Mouse (Mus musculus) MEL (cell line): ENCODE measurements around the gene Tmem54. TPM values are rescaled to one million over a fixed set of nuclear protein-coding genes. Genes with fewer than 3 reads are reported as not detected.

Experiments
- DNase-seq: peaks from one replicate; pipeline ENCODE4 v3.0.0; 2011; ENCODE audit warnings: low read depth, low spot score
- H3K27ac ChIP-seq: 2 replicates; pipeline ENCODE4 v1.5.1; 2012; ENCODE audit warnings: low read depth, mild to moderate bottlenecking, control low read depth, low read length, moderate library complexity; ENCODE audit not compliant: control insufficient read depth
- H3K27me3 ChIP-seq, 2 experiments: fragments of 150-350 bp in 1 of 2; sonication (generic) in 1 of 2; 2 replicates each; pipeline ENCODE4 v1.6.1; 2012; ENCODE audit warnings: low read length in 2 of 2, mild to moderate bottlenecking in 2 of 2, improper control_type of control experiment in 1 of 2, moderate library complexity in 1 of 2; ENCODE audit not compliant: insufficient read depth in 2 of 2, control insufficient read depth in 1 of 2
- H3K36me3 ChIP-seq, 2 experiments: 2 replicates each; pipeline ENCODE4 v1.6.1; 2012 to 2014; ENCODE audit warnings: low read length in 2 of 2, improper control_type of control experiment in 1 of 2, inconsistent platforms in 1 of 2, mild to moderate bottlenecking in 1 of 2; ENCODE audit not compliant: insufficient read depth in 2 of 2, control insufficient read depth in 1 of 2
- H3K4me1 ChIP-seq, 2 experiments: fragments of 150-350 bp in 1 of 2; sonication (generic) in 1 of 2; 2 replicates each; pipeline ENCODE4 v1.6.1; 2012; ENCODE audit warnings: low read length in 2 of 2, improper control_type of control experiment in 1 of 2, mild to moderate bottlenecking in 1 of 2; ENCODE audit not compliant: insufficient read depth in 2 of 2, control insufficient read depth in 1 of 2
- H3K4me3 ChIP-seq, 2 experiments: fragments of 150-350 bp in 1 of 2; sonication (generic) in 1 of 2; 2 replicates each; pipeline ENCODE4 v1.5.1; 2012; ENCODE audit warnings: low read depth in 2 of 2, low read length in 2 of 2, mild to moderate bottlenecking in 2 of 2, moderate library complexity in 2 of 2, control low read depth in 1 of 2, improper control_type of control experiment in 1 of 2; ENCODE audit not compliant: control insufficient read depth in 1 of 2, insufficient read depth in 1 of 2
- H3K79me2 ChIP-seq: 2 replicates; pipeline ENCODE4 v1.6.1; 2012; ENCODE audit warnings: mild to moderate bottlenecking, low read length, moderate library complexity; ENCODE audit not compliant: control insufficient read depth, poor library complexity, insufficient read depth
- H3K9ac ChIP-seq: 2 replicates; pipeline ENCODE4 v1.6.1; 2012; ENCODE audit warnings: low read depth, mild to moderate bottlenecking, control low read depth, low read length, moderate library complexity; ENCODE audit not compliant: control insufficient read depth, poor library complexity, severe bottlenecking
- H3K9me3 ChIP-seq: fragments of 150-350 bp; sonication (generic); replicated peaks from 2 replicates; pipeline ENCODE4 v1.6.1; 2012; ENCODE audit warnings: mild to moderate bottlenecking, low read length, improper control_type of control experiment, moderate library complexity; ENCODE audit not compliant: insufficient read depth
- BHLHE40 ChIP-seq: IDR thresholded peaks from 2 replicates; pipeline ENCODE4 v1.6.1; 2012; ENCODE audit warnings: low read depth, mild to moderate bottlenecking, inconsistent platforms, low read length, improper control_type of control experiment, borderline replicate concordance
- CHD1 ChIP-seq: IDR thresholded peaks from 2 replicates; pipeline ENCODE4 v1.6.1; 2012; ENCODE audit warnings: low read depth, mild to moderate bottlenecking, inconsistent platforms, low read length, improper control_type of control experiment
- CHD2 ChIP-seq: IDR thresholded peaks from 2 replicates; pipeline ENCODE4 v1.6.1; 2011; ENCODE audit warnings: low read length, improper control_type of control experiment
- CTCF ChIP-seq, 3 experiments: IDR thresholded peaks in 2 of 3; conservative IDR thresholded peaks in 1 of 3; 2 replicates each; pipeline ENCODE4 v1.5.1; 2011 to 2012; ENCODE audit warnings: low read length in 3 of 3, low read depth in 2 of 3, mild to moderate bottlenecking in 2 of 3, improper control_type of control experiment in 1 of 3, inconsistent platforms in 1 of 3, mixed read lengths in 1 of 3, moderate library complexity in 1 of 3; ENCODE audit not compliant: control insufficient read depth in 1 of 3, insufficient read depth in 1 of 3, poor library complexity in 1 of 3, severe bottlenecking in 1 of 3
- E2F4 ChIP-seq: IDR thresholded peaks from 2 replicates; pipeline ENCODE4 v1.6.1; 2011; ENCODE audit warnings: low read depth, low read length, improper control_type of control experiment, borderline replicate concordance
- ELF1 ChIP-seq: IDR thresholded peaks from 2 replicates; pipeline ENCODE4 v1.6.1; 2014; ENCODE audit warnings: low read depth, mild to moderate bottlenecking, inconsistent platforms, low read length, improper control_type of control experiment, moderate library complexity
- EP300 ChIP-seq, 2 experiments: IDR thresholded peaks; 2 replicates each; pipeline ENCODE4 v1.6.1; 2011; ENCODE audit warnings: improper control_type of control experiment in 2 of 2, low read length in 2 of 2, low read depth in 1 of 2, mild to moderate bottlenecking in 1 of 2
- ETS1 ChIP-seq: IDR thresholded peaks from 2 replicates; pipeline ENCODE4 v1.6.1; 2012; ENCODE audit warnings: low read depth, mild to moderate bottlenecking, inconsistent platforms, low read length, improper control_type of control experiment, moderate library complexity
- GABPA ChIP-seq: IDR thresholded peaks from 2 replicates; pipeline ENCODE4 v1.6.1; 2012; ENCODE audit warnings: low read depth, mild to moderate bottlenecking, inconsistent platforms, low read length, improper control_type of control experiment, moderate library complexity
- GATA1 ChIP-seq: IDR thresholded peaks from 2 replicates; pipeline ENCODE4 v1.6.1; 2011; ENCODE audit warnings: low read depth, low read length, improper control_type of control experiment
- HCFC1 ChIP-seq: IDR thresholded peaks from 2 replicates; pipeline ENCODE4 v1.6.1; 2012; ENCODE audit warnings: low read depth, mild to moderate bottlenecking, inconsistent platforms, low read length, improper control_type of control experiment, moderate library complexity
- JUND ChIP-seq: IDR thresholded peaks from 2 replicates; pipeline ENCODE4 v1.6.1; 2011; ENCODE audit warnings: low read depth, mild to moderate bottlenecking, improper control_type of control experiment, low read length
- MAX ChIP-seq: IDR thresholded peaks from 2 replicates; pipeline ENCODE4 v1.6.1; 2011; ENCODE audit warnings: low read length, improper control_type of control experiment
- MAZ ChIP-seq: IDR thresholded peaks from 2 replicates; pipeline ENCODE4 v1.6.1; 2012; ENCODE audit warnings: low read depth, mild to moderate bottlenecking, inconsistent platforms, low read length, improper control_type of control experiment
- MXI1 ChIP-seq: IDR thresholded peaks from 2 replicates; pipeline ENCODE4 v1.6.1; 2011; ENCODE audit warnings: mild to moderate bottlenecking, low read depth, low read length, improper control_type of control experiment
- MYC ChIP-seq: IDR thresholded peaks from 2 replicates; pipeline ENCODE4 v1.6.1; 2011; ENCODE audit warnings: low read depth, mild to moderate bottlenecking, low read length, improper control_type of control experiment, moderate library complexity
- NRF1 ChIP-seq: IDR thresholded peaks from 2 replicates; pipeline ENCODE4 v1.6.1; 2014; ENCODE audit warnings: low read depth, mild to moderate bottlenecking, inconsistent platforms, low read length, improper control_type of control experiment, moderate library complexity; ENCODE audit not compliant: poor library complexity, insufficient read depth, severe bottlenecking
- POLR2A ChIP-seq, 2 experiments: IDR thresholded peaks; 2 replicates each; pipeline ENCODE4 v1.6.1; 2011 to 2012; ENCODE audit warnings: low read length in 2 of 2, mild to moderate bottlenecking in 2 of 2, control low read depth in 1 of 2, improper control_type of control experiment in 1 of 2, low read depth in 1 of 2, moderate library complexity in 1 of 2; ENCODE audit not compliant: control insufficient read depth in 1 of 2, insufficient read depth in 1 of 2, poor library complexity in 1 of 2
- SIN3A ChIP-seq: IDR thresholded peaks from 2 replicates; pipeline ENCODE4 v1.6.1; 2012; ENCODE audit warnings: low read length, improper control_type of control experiment, inconsistent platforms
- SMC3 ChIP-seq: IDR thresholded peaks from 2 replicates; pipeline ENCODE4 v1.6.1; 2011; ENCODE audit warnings: low read depth, low read length, improper control_type of control experiment
- TAL1 ChIP-seq: IDR thresholded peaks from 2 replicates; pipeline ENCODE4 v1.6.1; 2012; ENCODE audit warnings: mild to moderate bottlenecking, inconsistent platforms, low read length, moderate library complexity, mixed read lengths
- TBP ChIP-seq: IDR thresholded peaks from 2 replicates; pipeline ENCODE4 v1.8.0; 2011; ENCODE audit warnings: low read depth, low read length, improper control_type of control experiment
- TCF12 ChIP-seq: IDR thresholded peaks from 2 replicates; pipeline ENCODE4 v1.6.1; 2014; ENCODE audit warnings: low read depth, mild to moderate bottlenecking, inconsistent platforms, low read length, improper control_type of control experiment, moderate library complexity
- ZMIZ1 ChIP-seq: IDR thresholded peaks from 2 replicates; pipeline ENCODE4 v1.6.1; 2012; ENCODE audit warnings: low read depth, mild to moderate bottlenecking, inconsistent platforms, low read length, improper control_type of control experiment, moderate library complexity
- ZNF384 ChIP-seq: IDR thresholded peaks from 2 replicates; pipeline ENCODE4 v1.6.1; 2012; ENCODE audit warnings: low read depth, mild to moderate bottlenecking, inconsistent platforms, low read length, improper control_type of control experiment
- polyA plus RNA-seq, 2 experiments: library from polyadenylated mRNA; stranded (reverse) in 1 of 2; unstranded in 1 of 2; fragments of >175 nt in 1 of 2; fragments of >200 nt in 1 of 2; gene quantifications; 2 replicates each; pipeline versions ENCODE4 v1.2.1 to v1.2.4; 2012; ENCODE audit warnings: low replicate concordance in 2 of 2, low read depth in 1 of 2; ENCODE audit not compliant: insufficient read length in 2 of 2, insufficient read depth in 1 of 2, missing spikeins in 1 of 2
- total RNA-seq: library from RNA; depleted of rRNA; stranded (reverse); fragments of 300-350 nt; gene quantifications from 2 replicates; pipeline ENCODE4 v1.2.3, GENCODE M21; 2012

The Tmem54 gene
- total and polyA plus RNA-seq, 3 experiments, result not detected

GRCm38 (mm10) chr4:129137392-129138321 lies 32.3 kb downstream of the Tmem54 start (continued):
- TF ChIP-seq HCFC1 (peak; percentile 47; the same call in 1 of the 2 replicates), E2F4 (no peak), MAX (0 out of 2 replicates have a peak, but pooled peaks have one; percentile 27), CHD1 (no peak; the same call in 1 of the 2 replicates), BHLHE40 (peak; percentile 94), MYC (peak; percentile 37; the same call in 1 of the 2 replicates), POLR2A (IDR thresholded peaks at IDR 0.05; ENCODE audit: control insufficient read depth in 1 of 2, insufficient read depth in 1 of 2, low read depth in 1 of 2, low read length in 2 of 2, poor library complexity in 1 of 2) (no peak), SMC3 (no peak), TCF12 (no peak), JUND (no peak), ELF1 (no peak)
- TF ChIP-seq, all 39 proteins: peak for 9

GRCm38 (mm10) chr4:129139642-129140041 lies 34.3 kb downstream of the Tmem54 start:
- Histone ChIP-seq H3K4me3 (no peak overlapping the region), H3K9me3 (no peaks in the 10 kb centered on the region)

DNA sequence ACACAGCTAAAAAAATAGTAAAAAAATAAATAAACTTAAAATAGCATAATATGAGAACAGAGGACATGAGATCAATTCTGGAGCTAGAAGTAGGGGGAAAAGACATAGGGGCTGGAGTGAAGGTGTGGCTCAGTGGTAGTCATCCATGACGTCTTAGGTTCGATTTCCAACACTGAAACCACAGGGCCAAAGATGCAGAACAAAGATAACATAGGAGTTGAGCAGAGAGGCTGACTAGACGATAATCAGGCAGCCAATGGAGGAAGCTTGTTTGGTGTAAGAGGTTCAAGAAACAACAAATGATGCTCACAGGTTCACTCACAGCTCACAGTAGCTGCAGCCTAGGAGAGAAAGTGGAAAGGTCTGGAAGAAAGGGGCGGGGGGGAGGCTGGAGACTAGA lies 35.5 kb downstream of the Tmem54 start:
- H3K4me1 ChIP-seq, result peaks cover 35 to 59% of the 10 kb centered on the region in 2 experiments
- peaks cover 2% of the 10 kb centered on the region; the same call in 1 of the 2 replicates for H3K79me2 ChIP-seq
- peak; percentile 78 for DNase-seq
- H3K36me3 ChIP-seq, result peaks cover 0 to 48% of the 10 kb centered on the region in 2 experiments; a peak in 2 of 4 replicates
- no peaks in the 10 kb centered on the region for H3K9me3 ChIP-seq
- peak overlapping the region; percentile 28; the same call in 1 of the 2 replicates for H3K9ac ChIP-seq
- H3K4me3 ChIP-seq, result peak overlapping the region in 1 of 2 experiments; percentile 13; a peak in 3 of 4 replicates
- H3K27me3 ChIP-seq, result no peaks in the 10 kb centered on the region
- H3K27ac ChIP-seq, result peak overlapping the region; percentile 82
- TF ChIP-seq TBP (no peak), MYC (0 out of 2 replicates have a peak, but pooled peaks have one; percentile 17), ZMIZ1 (no peak), TAL1 (peak; percentile 80), JUND (no peak), ELF1 (no peak), MXI1 (no peak), BHLHE40 (peak; percentile 36; the same call in 1 of the 2 replicates), CHD2 (no peak), GATA1 (peak; percentile 86), ZNF384 (no peak), GABPA (no peak), HCFC1 (0 out of 2 replicates have a peak, but pooled peaks have one; percentile 16), MAZ (0 out of 2 replicates have a peak, but pooled peaks have one; percentile 55), ETS1 (peak; percentile 81), NRF1 (no peak)

More at GRCm38 (mm10) chr4:129139642-129140041, 34.3 kb downstream of the Tmem54 start:
- Histone ChIP-seq H3K79me2 (peaks cover 3% of the 10 kb centered on the region; the same call in 1 of the 2 replicates), H3K4me1 (peaks cover 35 to 59% of the 10 kb centered on the region in 2 experiments), H3K27me3 (no peaks in the 10 kb centered on the region), H3K9ac (no peak overlapping the region), H3K36me3 (peaks cover 0 to 48% of the 10 kb centered on the region in 2 experiments; a peak in 2 of 4 replicates), H3K27ac (peak overlapping the region; percentile 70)
- TF ChIP-seq TCF12, result peak; percentile 83
- 0 out of 2 replicates have a peak, but pooled peaks have one; percentile 13 for TF ChIP-seq HCFC1
- no peak for TF ChIP-seq CTCF (IDR thresholded peaks at IDR 0.05 in 2 of 3, conservative IDR thresholded peaks at IDR 0.05 in 1 of 3; ENCODE audit: control insufficient read depth in 1 of 3, insufficient read depth in 1 of 3, low read depth in 2 of 3, low read length in 3 of 3, poor library complexity in 1 of 3, severe bottlenecking in 1 of 3)
- TF ChIP-seq JUND, result no peak
- peak; percentile 64; the same call in 1 of the 2 replicates for TF ChIP-seq GATA1
- peak; percentile 62 to 76; a peak in 3 of 4 replicates for TF ChIP-seq EP300 (IDR thresholded peaks at IDR 0.05; ENCODE audit: low read depth in 1 of 2, low read length in 2 of 2)
- peak; percentile 43; the same call in 1 of the 2 replicates for TF ChIP-seq SIN3A
- TF ChIP-seq ETS1, result peak; percentile 83
- peak; percentile 85 for TF ChIP-seq TAL1
- DNase-seq, result peak; percentile 70
